Mouse (Mus musculus): ENCODE measurements around the gene Cspg5.

- no peak for TF ChIP-seq CTCF (IDR thresholded peaks at IDR 0.05; ENCODE audit: borderline replicate concordance, extremely low read depth, insufficient read depth, insufficient read length)
- TF ChIP-seq POLR2A (IDR thresholded peaks at IDR 0.05; ENCODE audit: borderline replicate concordance, extremely low read depth, insufficient read depth, insufficient read length, poor library complexity, severe bottlenecking): no peak
Observed at GRCm38 (mm10) chr9:110228671-110229070, 14.9 kb upstream of the Cspg5 start.

Measured in brain, embryonic 14.5 days (tissue).